Mouse (Mus musculus) embryo, embryonic 11 days (tissue): Measurements from ENCODE around the gene Ptges.

Source experiments
- DNase-seq: peaks from one replicate; pipeline ENCODE4 v3.0.0-alpha.2; 2015

Gene Ptges

GRCm38 (mm10) chr2:30845152-30846070, 84.3 kb downstream of the Ptges start:
- DNase-seq: peak; percentile 75

DNA sequence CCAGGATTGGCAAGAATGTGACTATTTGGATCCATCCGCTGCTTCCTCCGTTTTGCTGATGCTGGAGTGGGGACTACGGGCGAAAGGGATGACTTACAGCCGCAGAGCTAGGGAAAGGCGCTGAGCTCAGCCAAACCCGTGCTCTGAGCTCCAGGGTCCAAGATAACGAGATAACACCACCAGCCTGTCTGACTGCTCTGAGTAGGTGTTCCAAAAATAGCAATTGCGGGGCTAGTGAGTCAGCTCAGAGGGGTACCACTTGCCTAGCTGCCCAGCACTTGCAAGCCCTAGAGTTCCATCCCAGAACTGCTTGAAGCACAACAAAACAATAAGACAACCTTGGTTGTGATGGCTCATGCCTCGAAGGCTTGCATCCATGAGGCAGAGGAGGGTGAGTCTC, 87.0 kb downstream of the Ptges start:
- DNase-seq: no peak
